In the genomic region with DNA sequence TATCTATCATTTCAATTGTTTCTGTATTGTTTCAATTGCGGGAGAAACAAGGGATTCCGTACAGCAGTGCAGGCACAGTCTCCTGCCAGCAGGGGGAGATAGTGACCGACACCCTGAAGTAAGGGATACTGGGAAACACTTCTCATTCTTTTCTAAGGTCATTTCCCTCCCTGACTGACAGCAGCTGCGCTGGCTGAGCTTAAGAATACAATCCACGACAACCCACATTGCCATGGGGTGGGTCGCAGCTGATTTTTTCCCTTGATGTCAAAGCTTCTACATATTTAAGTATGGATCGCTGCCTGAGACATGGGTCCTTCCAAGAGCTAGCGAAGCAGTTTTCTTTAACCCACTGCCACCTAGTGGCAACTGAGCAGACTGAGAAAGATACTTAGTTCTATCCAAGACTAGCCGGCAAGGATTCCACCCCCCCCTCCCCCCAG, we compare ENCODE assay signal across 8 mouse cellular contexts. TPM values are rescaled to one million over a fixed set of nuclear protein-coding genes. Genes with fewer than 3 reads are reported as not detected.
A peak's percentile ranks its signal among the peaks of the same experiment; 100 is the strongest.
DNase-seq lines count a peak whose midpoint lies in the region; ATAC-seq lines count a peak whose summit lies in the region.

No protein-coding gene starts in this region.

- peak; percentile 71 for DNase-seq in T-cell, adult 2 months (ENCODE audit: low spot score)
- DNase-seq in cerebellum, postnatal 14 days = peak; percentile 85 to 87
- DNase-seq in frontal cortex, postnatal 14 days (ENCODE audit: low spot score in 2 of 2) = peak; percentile 51 to 75
- DNase-seq in layer of hippocampus, postnatal 14 days (ENCODE audit: low spot score in 2 of 2) = peak; percentile 81 to 82
- DNase-seq in lung, postnatal 14 days = peak; percentile 79
- peak; percentile 65 for DNase-seq in ovary, postnatal 36 days (ENCODE audit: low spot score)
- peak; percentile 79 for DNase-seq in thymus, postnatal 14 days

- WGBS in hindbrain, embryonic 13.5 days = 1% methylated on average over 9 of the region's 9 CpGs

- peak overlapping the region; percentile 65; the same call in 1 of the 2 replicates for H3K27ac ChIP-seq in hindbrain, embryonic 13.5 days

- H3K4me1 ChIP-seq in hindbrain, embryonic 13.5 days (replicated peaks) = peaks cover 19% of the 10 kb centered on the region

- peak; percentile 90 for ATAC-seq in hindbrain, embryonic 13.5 days (ENCODE audit: low FRiP score)

- no peaks in the 10 kb centered on the region for H3K9me3 ChIP-seq in hindbrain, embryonic 13.5 days

- H3K36me3 ChIP-seq in hindbrain, embryonic 13.5 days = peaks cover 26% of the 10 kb centered on the region

- peak overlapping the region; percentile 44; the same call in 1 of the 2 replicates for H3K9ac ChIP-seq in hindbrain, embryonic 13.5 days

- H3K27me3 ChIP-seq in hindbrain, embryonic 13.5 days = no peaks in the 10 kb centered on the region

- peak overlapping the region; percentile 51 for H3K4me2 ChIP-seq in hindbrain, embryonic 13.5 days

- H3K4me3 ChIP-seq in hindbrain, embryonic 13.5 days = peak overlapping the region; percentile 35

RNA-seq across cellular contexts. Expression of gene Lsm11, which starts 18.1 kb away (rescaled TPM):
- polyA plus RNA-seq in hindbrain, embryonic 13.5 days (2015; fragmentation: Nextera tagmentation; extraction: Ambion mirVana) = 15.1 and 15.8 TPM in 2 replicates
- total RNA-seq in layer of hippocampus, postnatal 14 days (2021) = 100 to 1,000 TPM; 124 to 127 TPM

RNA-seq across cellular contexts. Expression of gene Thg1l, which starts 28.6 kb away (rescaled TPM):
- polyA plus RNA-seq in hindbrain, embryonic 13.5 days (2015; fragmentation: Nextera tagmentation; extraction: Ambion mirVana) = 10.4 and 12.0 TPM in 2 replicates
- total RNA-seq in layer of hippocampus, postnatal 14 days (2021) = 10 to 100 TPM; 11.0 to 15.2 TPM

RNA-seq across cellular contexts. Expression of gene Sox30, which starts 53.4 kb away (rescaled TPM):
- 0.10 and 0.17 TPM in 2 replicates for polyA plus RNA-seq in hindbrain, embryonic 13.5 days (2015; fragmentation: Nextera tagmentation; extraction: Ambion mirVana)
- total RNA-seq in layer of hippocampus, postnatal 14 days (2021) = under 1 TPM; 0.28 to 0.41 TPM

Comparison
In these comparisons a context has a peak if more than half of its experiments do, and no peak if none do; other contexts are left out.
1. Peak in every context shown above with its lines: DNase-seq, ATAC-seq, H3K4me3 ChIP-seq and H3K27ac ChIP-seq.